Mouse (Mus musculus) embryonic facial prominence, embryonic 11.5 days (tissue): Measurements from ENCODE around the gene Klk8. TPM values are rescaled to one million over a fixed set of nuclear protein-coding genes. Genes with fewer than 3 reads are reported as not detected.

Source experiments
- ATAC-seq: fragments of 200-750 bp; cut with Nextera tagmentation; replicated peaks from 2 replicates; pipeline ENCODE4 v1.8.0; 2017; ENCODE audit warnings: low read depth; ENCODE audit not compliant: insufficient number of reproducible peaks, low FRiP score, low TSS enrichment
- DNase-seq: peaks from one replicate; pipeline ENCODE4 v3.0.0-alpha.2; 2015; ENCODE audit warnings: low spot score
- H3K27ac ChIP-seq: fragments of 300-500 bp; sonication (generic); replicated peaks from 2 replicates; pipeline ENCODE4 v1.5.1; 2014; ENCODE audit warnings: mild to moderate bottlenecking, low read depth, low read length, control low read depth
- H3K27me3 ChIP-seq: fragments of 300-500 bp; sonication (generic); 2 replicates; pipeline ENCODE4 v1.6.1; 2014; ENCODE audit warnings: mild to moderate bottlenecking, low read length, moderate library complexity, mixed read lengths; ENCODE audit not compliant: control insufficient read depth, insufficient read depth
- H3K36me3 ChIP-seq: fragments of 300-500 bp; sonication (generic); replicated peaks from 2 replicates; pipeline ENCODE4 v1.6.1; 2014; ENCODE audit warnings: low read depth, mild to moderate bottlenecking, low read length, moderate library complexity, mixed read lengths; ENCODE audit not compliant: control insufficient read depth, insufficient read depth
- H3K4me1 ChIP-seq: fragments of 300-500 bp; sonication (generic); 2 replicates; pipeline ENCODE4 v1.6.1; 2014; ENCODE audit warnings: low read length, mixed read lengths; ENCODE audit not compliant: control insufficient read depth, insufficient read depth
- H3K4me2 ChIP-seq: fragments of 300-500 bp; sonication (generic); 2 replicates; pipeline ENCODE4 v1.6.1; 2014; ENCODE audit warnings: low read depth, mild to moderate bottlenecking, control low read depth, low read length, moderate library complexity
- H3K4me3 ChIP-seq: fragments of 300-500 bp; sonication (generic); 2 replicates; pipeline ENCODE4 v1.5.1; 2014; ENCODE audit warnings: low read depth, low read length, control low read depth
- H3K9ac ChIP-seq: fragments of 300-500 bp; sonication (generic); replicated peaks from 2 replicates; pipeline ENCODE4 v1.6.1; 2014; ENCODE audit warnings: mild to moderate bottlenecking, control low read depth, low read length
- H3K9me3 ChIP-seq: fragments of 300-500 bp; sonication (generic); replicated peaks from 2 replicates; pipeline ENCODE4 v1.6.1; 2016; ENCODE audit warnings: mild to moderate bottlenecking, low read length, inconsistent platforms, mixed read lengths; ENCODE audit not compliant: control insufficient read depth
- WGBS: fragments of 180-500 bp; shearing (Covaris S2); extraction: QIAGEN DNeasy Blood & Tissue Kit; methylation state at CpG from one replicate; pipeline ENCODE4 v1.1.7; 2014; 5-methylcytosine and 5-hydroxymethylcytosine counted together
- polyA plus RNA-seq: library from polyadenylated mRNA; unstranded; fragments of >200 nt; fragmentation: Nextera tagmentation; extraction: Ambion mirVana; gene quantifications from 2 replicates; pipeline ENCODE4 v1.2.1, GENCODE M21; 2014

The Klk8 gene
- polyA plus RNA-seq, 1 experiment from 2014 or later = 14.4 TPM

DNA sequence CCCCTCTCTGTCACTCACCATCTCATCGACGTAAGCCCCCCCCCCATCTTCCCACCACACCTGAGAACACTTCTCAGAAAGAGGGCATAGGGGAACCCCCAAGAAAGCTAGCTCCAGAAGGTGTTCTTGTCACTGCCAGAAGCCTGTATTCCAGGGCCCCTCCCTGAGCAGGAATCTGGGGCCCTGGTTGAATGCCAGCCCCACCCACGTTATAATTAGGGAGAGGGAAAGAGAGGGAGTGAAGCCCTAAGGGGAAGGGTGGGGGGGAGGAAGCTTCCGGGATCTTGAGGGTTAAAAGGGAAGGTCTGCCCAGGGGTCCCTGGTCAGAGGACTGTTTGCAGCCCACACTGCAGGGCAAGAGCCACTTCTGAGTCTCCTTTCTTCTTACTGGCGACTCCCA, 16.6 kb upstream of the Klk8 start, which contains the start of gene Klk10:
Gene Klk10, plus strand, starts transcription at position 290 of the 400 bp plus-strand sequence.
- Histone ChIP-seq H3K4me2 (no peak within 1 kb of the TSS), H3K27ac (no peak within 1 kb of the TSS), H3K36me3 (no peaks in the 10 kb centered on the region), H3K9ac (no peak within 1 kb of the TSS), H3K9me3 (no peaks in the 10 kb centered on the region), H3K4me1 (no peaks in the 10 kb centered on the region), H3K4me3 (no peak within 1 kb of the TSS), H3K27me3 (no peaks in the 10 kb centered on the region)
- ATAC-seq (no peak), DNase-seq (no peak)
- WGBS = 41% methylated on average over 5 of the region's 5 CpGs

DNA sequence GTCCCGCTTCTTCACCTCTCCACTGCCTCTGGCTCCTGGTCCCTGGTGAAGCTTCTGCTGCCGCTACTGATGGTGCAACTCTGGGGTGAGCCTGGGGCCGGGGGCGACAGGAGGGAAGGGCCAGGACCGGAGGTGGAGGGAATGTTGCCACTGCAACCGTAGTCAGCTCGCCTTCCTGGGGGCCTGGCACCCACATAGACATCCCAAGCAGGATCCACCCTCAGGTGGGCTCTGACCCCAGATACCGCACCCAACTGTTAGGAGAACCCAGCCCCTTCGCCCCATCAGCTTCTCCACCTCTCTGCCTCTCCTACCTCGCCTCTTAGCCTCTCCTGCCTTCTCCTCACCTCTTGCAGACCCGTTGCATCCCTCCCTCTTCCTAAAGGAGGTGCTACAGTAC, 15.8 kb upstream of the Klk8 start:
- H3K4me1 ChIP-seq = no peaks in the 10 kb centered on the region
- no peaks in the 10 kb centered on the region for H3K36me3 ChIP-seq
- H3K9me3 ChIP-seq = no peaks in the 10 kb centered on the region
- no peak overlapping the region for H3K4me3 ChIP-seq
- H3K27ac ChIP-seq = no peak overlapping the region
- DNase-seq (no peak), ATAC-seq (no peak)
- WGBS = 84% methylated on average over 11 of the region's 11 CpGs
- H3K27me3 ChIP-seq = no peaks in the 10 kb centered on the region
- H3K9ac ChIP-seq = no peak overlapping the region
- H3K4me2 ChIP-seq = no peak overlapping the region

DNA sequence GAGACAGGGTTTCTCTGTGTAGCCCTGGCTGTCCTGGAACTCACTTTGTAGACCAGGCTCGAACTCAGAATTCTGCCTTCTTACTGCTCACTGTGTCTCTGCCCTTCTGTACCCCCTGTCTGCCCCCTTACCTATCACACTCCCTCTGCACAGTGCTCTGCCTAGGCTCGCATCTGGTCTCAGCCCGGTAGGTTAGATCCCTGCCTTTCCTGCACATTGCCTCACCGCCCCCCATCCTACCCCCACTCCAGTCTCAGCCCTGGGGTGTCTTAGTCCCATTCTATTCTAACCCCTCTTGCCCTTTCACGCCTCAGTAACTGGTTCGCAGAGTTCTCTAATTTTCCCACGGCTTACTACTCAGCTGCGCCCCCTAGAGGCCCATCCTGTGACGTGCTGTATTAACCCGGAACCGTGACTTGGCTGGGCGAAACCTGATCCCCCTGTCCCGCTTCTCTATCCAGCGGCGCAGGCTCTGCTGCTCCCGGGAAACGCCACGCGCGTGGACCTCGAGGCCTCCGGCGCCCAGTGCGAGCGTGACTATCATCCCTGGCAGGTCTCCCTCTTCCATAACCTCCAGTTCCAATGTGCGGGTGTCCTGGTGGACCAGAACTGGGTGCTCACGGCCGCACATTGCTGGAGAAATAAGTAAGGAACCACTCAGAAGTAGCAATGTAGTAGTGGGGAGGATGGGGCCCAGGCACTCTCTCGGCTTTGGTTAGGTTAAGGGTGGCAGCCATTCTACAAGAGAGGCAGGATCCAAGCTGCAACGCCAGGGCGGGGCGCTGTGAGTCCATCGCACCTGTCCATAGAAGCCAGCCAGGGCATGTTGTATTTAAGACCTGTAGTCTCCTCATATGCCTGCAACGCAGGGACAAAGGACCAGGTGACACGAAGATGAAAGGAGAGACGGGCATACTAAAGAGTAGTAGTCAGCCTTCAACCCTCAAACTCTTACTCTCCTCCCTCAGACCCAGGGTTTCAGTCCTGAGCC, 14.8 kb upstream of the Klk8 start:
- DNase-seq = peak; percentile 91
- H3K4me1 ChIP-seq = no peaks in the 10 kb centered on the region
- peak overlapping the region; percentile 7; the same call in 1 of the 2 replicates for H3K4me3 ChIP-seq
- H3K9me3 ChIP-seq = no peaks in the 10 kb centered on the region
- H3K4me2 ChIP-seq = peak overlapping the region; percentile 53
- peak overlapping the region; percentile 29 for H3K9ac ChIP-seq
- 7% methylated on average over 36 of the region's 36 CpGs for WGBS
- peak; percentile 82 for ATAC-seq
- no peaks in the 10 kb centered on the region for H3K36me3 ChIP-seq
- H3K27ac ChIP-seq = no peak overlapping the region
- H3K27me3 ChIP-seq = no peaks in the 10 kb centered on the region

DNA sequence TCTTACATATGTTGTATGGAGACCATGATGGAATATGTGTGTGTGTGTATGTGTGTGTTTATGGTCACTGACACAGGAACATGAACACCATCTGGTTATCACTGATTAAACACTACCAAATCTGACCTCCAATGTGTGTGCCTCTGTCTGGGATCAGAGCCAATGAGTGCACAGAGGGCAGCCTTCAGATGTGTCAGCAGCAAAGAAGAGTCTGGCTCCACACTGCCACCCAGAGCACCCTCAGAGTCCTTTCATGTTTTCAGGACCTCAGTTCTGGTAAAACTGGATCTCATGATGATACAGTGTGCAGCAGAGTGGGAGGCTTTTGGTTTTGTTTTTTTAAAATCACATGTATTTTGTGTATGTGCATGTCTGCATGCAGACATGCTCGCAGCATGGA, 12.1 kb upstream of the Klk8 start:
- Histone ChIP-seq H3K9me3 (no peaks in the 10 kb centered on the region), H3K27ac (no peak overlapping the region), H3K4me1 (no peaks in the 10 kb centered on the region), H3K36me3 (no peaks in the 10 kb centered on the region), H3K4me2 (no peak overlapping the region), H3K9ac (no peak overlapping the region), H3K27me3 (no peaks in the 10 kb centered on the region), H3K4me3 (no peak overlapping the region)
- ATAC-seq (no peak), DNase-seq (no peak)
- 90% methylated on average over 1 of the region's 1 CpGs for WGBS

DNA sequence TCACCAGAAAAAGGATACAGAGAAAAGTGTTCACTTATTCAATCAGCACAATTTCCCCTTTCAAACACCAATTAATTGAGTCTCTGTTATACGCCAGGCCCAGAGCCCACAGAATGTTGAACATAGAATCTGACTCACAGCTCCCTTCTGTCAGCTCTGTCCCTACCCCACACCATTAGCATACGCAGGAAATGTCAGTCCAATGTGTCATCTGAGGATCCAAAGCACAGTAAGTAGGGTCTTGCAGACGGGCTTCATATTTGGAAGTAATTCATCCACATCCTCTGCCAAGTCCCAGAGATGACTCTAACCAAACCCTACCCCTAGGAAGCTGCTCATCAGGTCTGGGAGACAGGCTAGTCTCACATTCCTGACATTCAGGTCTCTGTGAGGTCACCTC, 9.3 kb upstream of the Klk8 start:
- Histone ChIP-seq H3K27me3 (no peaks in the 10 kb centered on the region), H3K9ac (no peak overlapping the region), H3K4me3 (no peak overlapping the region), H3K4me2 (no peak overlapping the region), H3K27ac (no peak overlapping the region), H3K4me1 (no peaks in the 10 kb centered on the region), H3K36me3 (no peaks in the 10 kb centered on the region), H3K9me3 (no peaks in the 10 kb centered on the region)
- WGBS = 71% methylated on average over 3 of the region's 3 CpGs
- DNase-seq (no peak), ATAC-seq (no peak)

DNA sequence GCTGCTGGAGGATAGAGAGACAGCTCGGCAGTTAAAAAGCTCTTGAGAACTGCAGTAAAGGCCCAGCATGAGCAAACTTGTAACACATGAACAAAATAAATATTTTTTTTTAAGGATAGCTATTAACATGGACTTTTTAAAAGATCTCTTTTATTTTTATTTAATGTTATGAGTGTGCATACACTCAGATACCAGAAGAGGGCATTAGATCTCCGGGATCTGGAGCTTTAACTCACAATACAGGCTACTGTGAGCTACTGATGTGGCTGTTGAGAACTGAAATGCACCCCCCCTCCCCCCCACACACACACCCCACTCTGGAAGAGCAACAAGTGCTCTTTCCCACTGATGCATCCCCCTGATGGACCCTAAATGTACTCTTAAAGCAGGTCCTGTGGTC, 8.1 kb upstream of the Klk8 start:
- no peaks in the 10 kb centered on the region for H3K27me3 ChIP-seq
- no peak for ATAC-seq
- H3K9ac ChIP-seq = no peak overlapping the region
- H3K27ac ChIP-seq = no peak overlapping the region
- no peaks in the 10 kb centered on the region for H3K4me1 ChIP-seq
- 67% methylated on average over 2 of the region's 2 CpGs for WGBS
- DNase-seq = no peak
- no peaks in the 10 kb centered on the region for H3K36me3 ChIP-seq
- no peak overlapping the region for H3K4me2 ChIP-seq
- no peak overlapping the region for H3K4me3 ChIP-seq
- H3K9me3 ChIP-seq = no peaks in the 10 kb centered on the region

DNA sequence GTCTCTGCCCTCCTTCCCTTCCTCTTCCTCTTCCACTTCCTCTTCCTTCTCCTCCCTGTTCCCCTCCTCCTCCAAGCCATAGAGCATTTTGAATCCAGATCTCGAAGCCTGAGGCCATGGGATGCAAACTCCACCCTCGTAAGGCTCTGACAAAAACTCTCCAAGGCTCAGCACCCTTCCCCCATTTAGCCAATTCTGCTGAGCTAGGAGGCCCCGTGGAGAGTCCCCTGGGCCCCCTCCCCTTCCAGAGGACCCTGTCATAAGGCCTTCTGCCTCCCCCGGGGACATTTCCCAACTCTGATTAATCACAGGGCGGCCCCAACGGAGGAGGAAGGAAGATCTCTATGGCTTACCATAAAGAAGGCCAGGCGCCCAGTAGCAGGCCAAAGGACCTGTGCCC, 5.8 kb upstream of the Klk8 start, which contains the start of gene Klk9:
Gene Klk9, plus strand, starts transcription at position 301 of the 400 bp plus-strand sequence.
- Histone ChIP-seq H3K27me3 (peaks cover 6% of the 10 kb centered on the region; the same call in 1 of the 2 replicates), H3K4me2 (no peak within 1 kb of the TSS), H3K4me1 (no peaks in the 10 kb centered on the region), H3K9ac (no peak within 1 kb of the TSS), H3K4me3 (no peak within 1 kb of the TSS), H3K9me3 (no peaks in the 10 kb centered on the region), H3K27ac (no peak within 1 kb of the TSS), H3K36me3 (no peaks in the 10 kb centered on the region)
- 81% methylated on average over 7 of the region's 7 CpGs for WGBS
- DNase-seq (no peak), ATAC-seq (no peak)

DNA sequence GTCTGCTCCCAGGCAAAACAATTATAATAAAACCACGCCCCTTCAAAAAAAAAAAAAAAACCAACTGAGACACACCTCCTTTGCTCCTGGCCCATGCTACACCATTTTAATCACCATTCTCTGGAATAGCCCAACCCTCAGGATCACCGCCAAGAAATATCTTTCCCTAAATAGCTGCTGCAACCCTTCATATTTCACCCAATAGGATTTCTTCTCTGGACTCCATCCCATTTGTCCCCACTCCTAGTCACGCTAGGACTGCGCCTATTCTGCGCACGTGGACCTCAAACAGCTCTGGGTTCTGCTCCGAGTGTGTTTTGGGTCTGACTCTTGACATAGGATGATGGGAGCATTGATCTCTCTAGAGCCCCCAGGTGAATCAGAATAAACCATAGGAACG, 1.0 kb upstream of the Klk8 start:
- Histone ChIP-seq H3K9me3 (no peaks in the 10 kb centered on the region), H3K4me3 (peak overlapping the region; percentile 42), H3K4me1 (no peaks in the 10 kb centered on the region), H3K27me3 (peaks cover 6% of the 10 kb centered on the region; the same call in 1 of the 2 replicates), H3K9ac (no peak overlapping the region), H3K36me3 (no peaks in the 10 kb centered on the region), H3K27ac (no peak overlapping the region), H3K4me2 (peak overlapping the region; percentile 61)
- no peak for ATAC-seq
- WGBS = 9% methylated on average over 8 of the region's 8 CpGs
- no peak for DNase-seq
